Mouse (Mus musculus): ENCODE measurements at regions not wholly inside any gene's neighbourhood (a gene's known extent, or its start where the extent isn't known, plus 50 kb on each side); places are given as distances from the start of the nearest gene placed in this dataset.

DNA sequence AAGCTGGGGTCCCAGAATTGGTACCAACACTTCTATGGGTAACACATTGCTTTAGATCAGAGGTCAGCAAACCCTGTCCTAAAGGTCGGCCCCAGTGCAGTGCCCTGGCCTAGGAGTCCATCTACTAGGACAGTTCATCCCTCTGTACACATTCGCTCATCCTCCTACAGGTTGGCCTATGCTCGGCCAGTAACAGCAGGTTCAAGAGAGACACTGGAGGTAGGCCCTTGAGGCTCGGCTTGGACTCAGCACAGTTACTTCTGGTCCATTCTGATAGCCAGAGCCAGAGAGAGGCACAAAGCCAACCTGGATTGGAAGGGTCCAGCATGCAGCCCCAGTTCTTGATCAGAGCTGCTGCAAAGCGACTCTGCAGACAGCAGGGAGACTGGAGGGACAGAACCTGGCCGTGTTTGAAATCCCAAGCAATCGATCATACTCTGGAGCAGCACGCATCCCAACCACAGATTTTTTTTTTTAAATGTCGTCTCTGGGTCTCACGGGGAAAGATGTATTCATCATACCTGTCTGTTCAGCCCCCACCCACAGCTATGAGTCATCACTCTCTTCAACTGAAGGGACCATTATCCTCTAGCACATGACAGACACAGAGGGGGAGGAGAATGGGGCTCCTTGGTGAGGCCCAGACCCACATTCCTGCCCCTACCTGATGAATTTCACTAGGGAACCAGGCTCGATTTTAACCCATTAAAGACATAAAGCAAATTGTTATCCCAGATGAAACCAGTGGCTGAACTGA, 112.4 kb upstream of the Mkln1 start:
- DNase-seq: no peak

DNA sequence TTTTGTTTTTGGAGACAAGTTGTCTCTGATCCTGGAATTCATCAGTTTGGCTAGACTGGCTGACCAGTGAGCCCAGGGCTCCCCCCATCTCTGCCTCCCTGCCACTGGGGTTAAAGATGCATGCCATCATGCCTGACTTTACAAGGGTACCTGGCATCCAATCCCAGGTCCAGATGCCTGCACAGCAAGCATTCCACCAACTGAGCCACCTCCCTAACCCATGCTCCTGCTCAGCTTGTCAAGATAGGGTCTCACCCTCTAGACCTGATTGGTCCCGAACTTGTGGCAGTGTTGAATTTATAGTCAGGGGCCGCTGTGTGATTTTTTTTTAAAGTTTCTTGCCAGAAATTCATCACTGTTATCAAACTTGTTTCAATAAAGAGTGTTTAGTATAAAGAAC, 111.4 kb upstream of the Mkln1 start:
- DNase-seq: no peak

DNA sequence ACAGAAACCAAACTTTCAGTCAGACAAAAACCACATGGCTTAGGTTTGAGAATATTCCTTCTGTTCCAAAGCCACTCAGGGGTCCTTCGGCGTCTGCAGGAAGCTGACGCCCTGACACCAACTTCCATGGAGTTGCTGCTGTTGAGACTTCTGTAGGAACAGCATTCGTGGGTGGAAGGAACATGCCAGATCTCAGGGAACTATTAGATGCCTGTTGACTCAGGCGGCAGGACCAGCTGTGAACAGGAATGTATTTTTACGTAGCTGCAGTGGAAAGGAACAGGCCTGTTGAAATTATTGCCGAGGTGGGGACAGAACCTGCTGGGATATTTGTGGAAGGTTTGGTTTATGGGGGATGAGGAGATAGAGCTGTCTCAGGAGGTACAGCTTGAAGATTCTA, 110.8 kb upstream of the Mkln1 start:
- no peak for DNase-seq

DNA sequence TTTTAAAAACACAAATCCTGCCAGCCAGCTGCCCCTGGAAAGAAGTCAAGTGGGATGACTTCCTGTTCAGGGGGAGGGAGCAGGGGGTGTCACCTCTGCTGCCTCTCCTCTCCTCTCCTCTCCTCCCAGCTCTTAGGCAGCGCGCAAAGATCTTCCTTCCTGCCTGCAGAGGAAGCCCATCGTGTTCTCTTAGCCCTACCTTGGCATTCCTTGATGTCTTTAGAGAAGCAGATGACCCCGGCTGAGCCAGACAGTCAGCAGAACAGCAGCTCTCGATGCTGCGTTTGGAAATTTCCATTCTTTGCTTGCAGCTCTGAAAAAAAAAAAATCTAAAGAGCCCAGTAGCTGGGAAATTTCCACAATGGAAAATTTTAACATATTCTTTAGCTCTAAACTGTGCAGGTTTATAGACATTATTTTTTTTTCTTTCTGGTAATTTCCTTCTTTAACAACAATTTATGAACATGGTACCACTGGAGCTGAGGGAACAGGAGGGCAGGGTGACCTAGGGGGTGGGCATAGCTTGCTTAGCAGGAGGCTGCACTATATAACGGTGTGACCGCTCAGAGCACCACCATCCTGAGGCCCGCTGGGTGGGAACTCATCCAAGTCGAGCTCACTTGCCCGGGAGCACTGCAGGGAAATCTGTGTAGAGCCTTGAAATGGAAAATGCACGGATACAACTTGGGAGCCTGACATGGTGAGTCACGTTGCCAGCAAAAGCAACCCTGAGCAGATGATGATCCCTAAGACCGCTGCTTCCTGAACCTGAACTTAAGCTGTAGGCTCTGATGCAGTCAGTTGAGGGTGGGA, 109.9 kb upstream of the Mkln1 start:
- no peak for DNase-seq

- DNase-seq: no peak
These were observed 109.4 kb upstream of the Mkln1 start for GRCm38 (mm10) chr6:31289234-31289486.

DNA sequence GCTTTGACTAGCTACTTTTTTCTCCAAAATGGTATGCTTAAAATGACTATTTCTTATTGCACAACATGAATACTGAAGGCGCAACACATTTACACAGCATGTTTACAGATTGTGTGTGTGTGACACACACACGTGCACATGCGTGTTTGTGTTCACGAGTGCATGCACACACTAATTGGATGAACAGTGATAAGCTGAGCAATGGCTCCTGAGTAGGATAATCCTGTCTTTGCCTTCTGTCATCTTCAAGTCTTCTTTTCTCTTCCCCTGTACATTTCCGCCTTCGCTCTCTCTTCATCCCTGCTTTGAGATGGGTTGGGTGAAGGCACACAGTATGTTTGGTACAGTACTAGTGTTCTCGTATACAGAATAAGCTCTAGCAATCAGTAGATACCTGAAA, 106.5 kb upstream of the Mkln1 start:
- no peak for DNase-seq

- DNase-seq: no peak
These were observed 105.5 kb upstream of the Mkln1 start for GRCm38 (mm10) chr6:31293008-31293407.

DNA sequence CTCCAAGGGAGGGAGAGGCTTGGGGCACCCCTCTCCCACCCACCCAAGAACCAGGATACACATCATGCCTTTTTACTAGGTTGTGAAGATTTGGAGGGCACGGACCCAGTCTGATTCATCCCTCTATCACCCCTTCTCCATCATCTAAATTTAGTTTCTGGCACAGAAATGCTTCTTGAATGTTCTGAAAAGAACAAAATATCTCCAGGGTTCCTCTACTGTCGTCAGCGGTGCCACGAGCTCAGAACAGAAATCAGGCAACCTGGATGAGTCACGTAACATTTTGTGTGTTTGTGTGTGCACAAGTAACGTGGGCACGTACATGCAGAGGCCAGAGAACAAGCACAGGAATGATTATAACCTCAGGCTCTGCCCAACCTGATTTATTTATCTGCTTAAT, 99.1 kb upstream of the Mkln1 start:
- DNase-seq: no peak

- DNase-seq: no peak
These were observed 92.8 kb upstream of the Mkln1 start for GRCm38 (mm10) chr6:31305736-31306135.

- DNase-seq: no peak
These were observed 91.4 kb upstream of the Mkln1 start for GRCm38 (mm10) chr6:31307047-31307633.

GRCm38 (mm10) chr6:31307899-31308298, 90.6 kb upstream of the Mkln1 start:
- DNase-seq: no peak

DNA sequence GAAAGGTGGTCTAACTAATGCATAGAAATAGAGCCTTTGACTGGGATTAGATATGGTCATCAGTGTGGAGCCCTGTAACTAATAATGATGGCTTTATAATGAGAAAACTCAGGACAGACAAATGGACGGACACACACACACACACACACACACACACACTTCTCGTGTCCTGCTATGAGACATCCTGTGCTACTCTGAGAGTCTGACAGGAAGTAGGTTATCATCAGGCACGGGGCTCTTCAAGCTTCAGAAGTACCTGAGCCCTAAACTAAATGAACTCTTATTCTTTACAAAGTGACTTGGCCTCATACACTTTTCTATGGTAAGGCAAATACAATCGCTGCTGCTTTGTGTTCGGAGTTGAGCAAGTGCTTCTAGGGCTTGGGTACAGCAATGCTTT, 87.9 kb upstream of the Mkln1 start:
- no peak for DNase-seq

DNA sequence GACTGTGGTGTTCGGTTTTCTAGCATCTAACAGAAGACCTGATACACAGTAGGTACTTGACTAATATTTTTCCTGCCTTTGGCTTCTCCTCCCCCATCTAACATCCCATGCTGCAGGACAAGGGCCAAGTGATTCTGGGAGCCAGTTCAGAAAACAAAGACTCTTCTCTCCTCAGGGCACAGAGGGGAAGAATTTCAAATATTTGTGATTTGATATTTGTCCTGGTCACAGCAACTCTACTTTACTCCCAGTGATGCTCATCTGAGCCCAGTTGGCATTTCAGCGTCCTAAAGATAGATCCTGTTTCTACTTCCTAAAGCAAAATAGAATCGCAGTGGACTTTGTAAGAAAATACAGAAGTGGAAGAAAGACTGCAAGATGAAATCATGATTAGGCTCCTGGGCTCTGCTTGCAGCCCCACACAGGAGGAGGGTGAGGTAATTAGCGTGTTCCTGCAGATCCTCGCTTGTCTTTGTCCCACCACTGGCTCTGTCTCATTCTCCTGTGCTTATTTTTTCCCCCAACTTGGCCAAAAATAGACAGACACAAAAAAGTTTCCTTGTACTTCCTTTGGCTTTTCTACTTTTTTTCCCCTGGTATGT, 84.6 kb upstream of the Mkln1 start:
- no peak for DNase-seq

- no peak for DNase-seq
These were observed 80.8 kb upstream of the Mkln1 start for GRCm38 (mm10) chr6:31317741-31318225.

DNA sequence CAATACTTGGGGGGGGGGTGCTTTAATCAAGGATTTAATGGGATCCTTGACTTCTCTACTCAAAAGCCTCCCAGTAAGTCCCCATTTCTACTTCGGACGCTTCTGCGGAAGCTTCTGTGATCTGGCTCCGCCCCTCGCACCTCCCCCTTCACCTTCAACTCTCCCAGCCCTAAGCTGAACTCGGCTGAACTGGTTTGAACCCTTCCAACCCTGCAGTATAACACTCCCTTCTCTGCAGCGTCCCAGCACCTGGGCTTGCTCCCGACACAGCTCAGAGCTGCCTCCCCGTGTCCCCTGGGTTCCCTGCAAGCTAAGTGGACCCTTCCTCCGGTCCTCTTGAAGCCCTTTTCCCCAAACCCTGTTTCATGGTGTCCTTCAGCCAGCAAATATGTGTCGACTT, 80.0 kb upstream of the Mkln1 start:
- peak; percentile 44 to 49 for DNase-seq

DNA sequence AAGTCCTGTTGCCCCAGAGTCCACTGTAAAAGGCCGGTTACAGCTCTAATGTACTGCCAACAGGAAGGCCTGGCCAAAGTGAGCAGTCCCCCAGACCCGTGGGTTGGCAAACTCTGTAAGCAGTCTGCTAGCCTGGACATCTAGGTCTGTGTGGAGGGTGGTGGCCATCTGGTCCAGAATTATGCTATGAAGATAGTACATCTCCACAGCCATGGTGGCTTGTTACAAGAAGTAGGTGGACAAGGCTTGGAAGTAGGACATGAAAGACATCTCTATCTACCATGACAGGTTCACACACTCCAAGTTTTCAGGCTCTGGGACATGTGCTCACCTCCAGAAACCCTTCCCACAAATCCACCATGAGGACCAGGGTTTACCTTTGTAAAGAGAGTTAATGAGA, 79.1 kb upstream of the Mkln1 start:
- no peak for DNase-seq

GRCm38 (mm10) chr6:31320141-31320830, 78.2 kb upstream of the Mkln1 start:
- DNase-seq: no peak

DNA sequence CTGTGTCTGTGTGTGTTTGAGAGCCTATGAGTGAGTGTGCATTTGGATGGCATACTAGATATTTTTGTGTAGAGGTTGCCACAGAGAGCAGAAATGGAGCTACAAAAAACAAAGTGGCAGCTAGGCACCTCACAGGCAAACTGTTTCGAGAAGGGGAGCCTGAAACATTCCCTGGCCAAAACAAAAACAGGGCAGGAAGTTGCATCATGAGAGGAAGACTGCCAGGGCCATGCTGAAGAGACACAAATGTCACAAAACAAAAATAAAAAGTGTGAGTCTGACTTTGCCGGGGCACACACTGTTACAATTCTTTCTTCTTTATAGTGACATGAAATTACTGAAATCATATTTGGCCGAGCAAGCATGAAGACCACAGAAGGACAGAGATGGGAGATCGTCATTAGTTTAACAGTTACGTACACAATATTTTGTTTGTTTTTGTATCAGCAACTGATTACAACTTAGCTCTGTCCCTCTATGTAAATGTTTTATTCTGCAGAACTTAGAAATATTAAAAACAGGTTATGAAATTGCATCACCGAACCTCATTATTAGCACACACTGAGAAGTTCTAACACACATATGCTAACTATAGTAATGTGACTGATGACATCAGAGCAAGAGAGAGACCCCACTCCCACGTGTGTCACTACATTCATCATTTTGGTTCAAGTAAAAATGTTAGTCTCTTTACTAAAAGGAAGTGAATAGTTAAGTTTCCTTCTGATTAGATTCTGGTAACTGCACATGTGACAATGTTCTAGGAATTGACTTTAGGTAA, 77.3 kb upstream of the Mkln1 start:
- no peak for DNase-seq

DNA sequence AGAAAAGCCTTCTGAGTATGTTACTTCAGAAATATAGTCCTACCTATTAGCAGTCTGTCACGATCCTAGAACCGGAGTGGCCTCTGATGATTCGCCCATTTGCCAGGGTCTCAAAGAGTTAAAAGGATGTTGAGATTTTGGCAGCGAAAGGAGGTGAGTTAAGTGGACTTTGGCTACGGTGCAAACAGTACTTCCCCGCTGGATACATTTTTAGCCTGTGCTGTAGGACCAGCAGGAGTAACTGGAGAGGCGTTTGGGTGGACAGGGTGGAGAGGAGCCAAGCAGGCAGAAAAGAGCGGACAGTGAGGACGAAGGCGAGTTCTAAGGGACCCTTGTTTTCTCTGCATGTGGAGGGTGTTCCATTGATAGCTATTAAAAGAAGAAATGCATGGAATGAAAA, 76.6 kb upstream of the Mkln1 start:
- DNase-seq: no peak

DNA sequence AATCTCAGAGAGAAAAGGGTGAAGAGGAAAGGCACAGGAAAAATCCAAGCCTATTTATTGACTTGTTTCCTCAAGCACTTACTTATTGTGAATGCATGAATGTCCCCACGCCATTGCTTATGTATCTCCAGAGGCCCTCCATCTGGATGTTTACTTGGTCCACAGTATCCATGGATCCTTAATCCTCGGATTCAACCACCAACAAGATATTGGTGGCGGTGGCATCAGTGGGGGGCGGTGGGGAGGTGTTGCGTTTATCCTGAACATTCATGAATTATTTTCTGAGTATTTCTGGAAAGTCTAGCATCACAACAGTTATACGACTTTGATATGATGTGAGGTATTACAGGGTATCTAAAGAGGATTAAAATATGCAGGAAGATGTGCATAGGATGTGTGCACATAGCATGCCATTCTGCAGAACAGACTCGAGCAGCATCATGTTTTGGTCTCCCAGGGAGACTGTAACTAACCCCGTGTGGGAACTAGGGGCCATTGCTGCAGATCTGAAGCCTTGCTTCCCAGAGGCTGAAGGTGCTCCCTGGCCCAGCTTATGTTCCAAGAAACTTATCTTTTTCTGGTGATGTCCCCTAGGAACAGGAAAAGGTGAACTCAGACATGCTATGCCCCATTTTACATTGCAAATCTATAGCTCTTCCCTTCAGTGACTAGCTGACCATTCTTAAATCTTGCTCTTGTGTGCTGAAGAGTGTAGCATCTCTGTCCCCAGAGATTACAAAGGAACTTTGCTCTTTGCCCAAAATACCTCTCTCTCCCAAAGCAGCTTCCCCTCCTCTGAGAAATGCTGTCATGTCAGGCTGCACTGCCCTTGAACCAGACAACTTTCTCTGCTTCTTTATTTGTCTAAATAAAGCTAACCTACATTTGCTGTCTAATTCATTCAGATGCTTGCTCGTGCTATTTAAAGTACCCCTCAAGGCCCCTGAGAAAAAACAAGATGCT, 75.0 kb upstream of the Mkln1 start:
- no peak for DNase-seq

DNA sequence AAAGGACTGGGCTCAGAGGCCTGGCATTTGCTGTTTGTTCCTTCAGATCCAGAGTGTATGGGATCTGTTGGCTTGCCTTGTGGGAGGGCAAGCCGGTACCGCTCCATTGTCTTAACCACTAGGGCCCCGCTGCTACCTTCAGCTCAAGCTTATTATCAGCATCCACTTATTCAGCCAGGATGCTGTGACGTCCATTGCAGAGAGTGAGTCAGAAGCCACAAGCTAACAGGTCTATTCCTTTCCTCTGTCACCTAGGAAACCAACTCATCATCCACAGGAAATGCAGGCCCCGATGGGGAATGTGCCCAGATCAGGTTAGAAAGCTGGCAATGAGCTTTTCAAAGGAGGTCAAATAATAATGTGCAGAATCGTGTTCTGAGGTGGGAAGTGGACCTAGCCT, 73.8 kb upstream of the Mkln1 start:
- no peak for DNase-seq

All from thymus, adult 18-20 months (tissue).